Mouse (Mus musculus): ENCODE measurements around the gene Hist1h2bm.
"Not testable (repeated sequence)": the region's sequence is repeated elsewhere in the genome, so short reads cannot be mapped to it uniquely, and the experiment has no call there.

Hist1h2bm gene

DNA sequence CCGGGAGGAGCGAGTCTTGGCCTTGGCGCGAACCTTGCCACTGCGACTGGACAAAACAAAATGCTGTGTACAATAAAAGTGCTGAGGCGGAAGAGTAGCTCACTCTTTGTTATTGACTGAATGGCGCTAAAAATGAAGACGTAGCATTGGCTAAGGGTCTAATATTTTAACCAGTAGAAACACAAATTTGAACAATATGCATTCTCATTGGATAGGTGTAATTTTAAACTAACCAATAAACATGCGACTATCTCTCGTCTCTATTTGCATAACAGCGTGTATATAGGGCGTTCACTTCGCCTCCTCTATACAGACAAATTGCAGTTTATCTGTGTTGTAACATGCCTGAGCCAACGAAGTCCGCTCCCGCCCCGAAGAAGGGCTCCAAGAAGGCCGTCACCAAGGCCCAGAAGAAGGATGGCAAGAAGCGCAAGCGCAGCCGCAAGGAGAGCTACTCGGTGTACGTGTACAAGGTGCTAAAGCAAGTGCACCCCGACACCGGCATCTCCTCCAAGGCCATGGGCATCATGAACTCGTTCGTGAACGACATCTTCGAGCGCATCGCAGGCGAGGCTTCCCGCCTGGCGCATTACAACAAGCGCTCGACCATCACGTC, at the start of gene Hist1h2bm:
TSS of gene Hist1h2bm (plus strand) at position 288 of the 616 bp plus-strand sequence.
- DNase-seq (ENCODE audit: low spot score): peak; percentile 53

- no peak for DNase-seq (ENCODE audit: low spot score)
Observed at GRCm38 (mm10) chr13:21677305-21677704, 44.5 kb upstream of the Hist1h2bm start, which contains the start of gene Olfr1360. Olfr1360 (minus strand) TSS chr13:21677405.

GRCm38 (mm10) chr13:21697811-21698210, 24.0 kb upstream of the Hist1h2bm start, which contains the start of gene Olfr1359:
Olfr1359 (plus strand) TSS chr13:21698111.
- no peak for DNase-seq (ENCODE audit: low spot score)

GRCm38 (mm10) chr13:21706669-21707068, 15.2 kb upstream of the Hist1h2bm start:
- DNase-seq (ENCODE audit: low spot score): no peak

DNA sequence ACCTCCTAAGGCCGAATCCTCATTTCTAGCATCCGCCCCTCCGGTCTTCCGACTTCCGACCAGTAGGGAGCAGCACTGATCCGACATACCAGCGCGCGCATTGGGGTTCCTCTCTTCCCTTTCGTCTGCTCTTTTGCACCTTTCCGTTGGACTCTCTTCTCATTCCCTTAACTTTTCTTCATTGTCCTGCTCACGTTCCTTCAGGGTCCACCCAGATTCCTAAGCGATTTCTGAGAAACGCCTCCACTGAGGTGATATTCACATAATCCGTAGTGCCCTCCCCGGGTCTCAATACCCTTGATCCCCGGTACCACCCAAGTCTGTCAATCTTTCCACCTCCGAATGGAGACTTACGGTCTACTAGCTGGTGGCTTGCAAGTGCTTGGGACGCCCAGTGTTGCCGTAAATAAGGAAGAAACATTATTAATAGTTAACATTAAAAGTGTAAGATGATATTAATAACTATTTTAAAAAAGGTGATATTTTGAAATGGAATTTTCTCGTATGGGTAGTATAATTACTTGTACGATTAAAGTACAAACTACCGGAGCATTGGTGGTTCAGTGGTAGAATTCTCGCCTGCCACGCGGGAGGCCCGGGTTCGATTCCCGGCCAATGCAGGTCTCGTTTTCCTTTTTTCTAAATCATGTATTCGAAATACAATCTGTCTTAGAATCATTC, 11.7 kb upstream of the Hist1h2bm start:
- DNase-seq (ENCODE audit: low spot score): peak; percentile 85

GRCm38 (mm10) chr13:21710821-21711525, 10.9 kb upstream of the Hist1h2bm start:
- DNase-seq (ENCODE audit: low spot score): peak; percentile 88

- no peak for DNase-seq (ENCODE audit: low spot score)
Observed at GRCm38 (mm10) chr13:21711698-21712097, 10.1 kb upstream of the Hist1h2bm start.

DNA sequence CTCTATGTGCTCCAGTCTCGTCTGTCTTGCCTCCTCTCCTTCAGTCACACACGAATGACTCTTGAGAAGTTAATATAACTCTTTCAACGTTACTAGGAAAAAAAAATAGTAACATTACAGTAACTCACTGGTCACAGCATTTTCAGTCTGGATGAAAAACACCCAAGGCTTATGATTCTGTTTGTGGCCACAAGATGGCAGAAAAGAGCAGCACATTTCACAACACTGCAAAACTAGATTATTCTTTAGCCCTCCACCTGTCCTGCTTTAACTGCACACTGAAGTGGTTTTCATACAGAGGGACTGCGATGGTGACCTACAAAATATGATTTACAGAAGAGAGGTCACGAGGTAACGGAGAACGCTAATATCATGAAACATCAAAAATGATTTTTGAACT, 7.1 kb upstream of the Hist1h2bm start:
- DNase-seq (ENCODE audit: low spot score): peak; percentile 67

DNA sequence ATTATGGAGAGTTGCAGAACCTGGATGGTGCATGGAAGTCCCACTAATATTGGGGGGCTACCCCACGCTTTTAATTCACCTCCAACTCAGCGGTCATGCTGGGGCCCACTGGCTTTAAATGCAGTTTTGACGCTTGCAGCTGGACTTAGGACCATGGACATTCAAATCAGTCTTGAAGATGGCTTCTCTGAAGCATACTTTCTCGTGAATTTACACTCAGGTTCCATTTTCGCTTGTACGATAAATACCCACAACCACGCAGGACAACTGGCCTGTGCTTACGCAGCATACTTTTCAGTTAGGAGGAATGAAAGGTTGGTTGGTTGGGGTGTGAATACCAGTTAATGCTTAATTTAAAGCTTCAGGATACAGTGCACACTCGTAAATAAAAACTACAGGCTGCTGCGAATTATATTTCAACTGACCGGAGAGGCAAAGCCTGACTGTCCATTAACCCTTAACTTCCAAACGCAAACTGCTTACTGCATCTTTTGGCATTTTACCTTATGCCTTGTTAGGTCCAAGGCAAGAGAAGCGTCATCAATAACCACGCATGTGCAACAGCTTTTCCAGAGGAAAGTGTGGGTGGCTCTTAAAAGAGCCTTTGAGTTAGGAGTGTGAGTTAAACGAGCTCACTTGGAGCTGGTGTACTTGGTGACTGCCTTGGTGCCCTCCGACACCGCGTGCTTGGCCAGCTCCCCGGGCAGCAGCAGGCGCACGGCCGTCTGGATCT, 6.5 kb upstream of the Hist1h2bm start:
- DNase-seq (ENCODE audit: low spot score): no peak

- peak; percentile 78 for DNase-seq (ENCODE audit: low spot score)
Observed at GRCm38 (mm10) chr13:21715864-21716539, 5.8 kb upstream of the Hist1h2bm start, which contains the start of the genes Hist1h2bl and Hist1h2ai. Hist1h2bl (minus strand) TSS chr13:21716143. Hist1h2ai (plus strand) TSS chr13:21716422.

GRCm38 (mm10) chr13:21716540-21717391, 5.1 kb upstream of the Hist1h2bm start:
- not testable (repeated sequence) for DNase-seq (ENCODE audit: low spot score)

DNA sequence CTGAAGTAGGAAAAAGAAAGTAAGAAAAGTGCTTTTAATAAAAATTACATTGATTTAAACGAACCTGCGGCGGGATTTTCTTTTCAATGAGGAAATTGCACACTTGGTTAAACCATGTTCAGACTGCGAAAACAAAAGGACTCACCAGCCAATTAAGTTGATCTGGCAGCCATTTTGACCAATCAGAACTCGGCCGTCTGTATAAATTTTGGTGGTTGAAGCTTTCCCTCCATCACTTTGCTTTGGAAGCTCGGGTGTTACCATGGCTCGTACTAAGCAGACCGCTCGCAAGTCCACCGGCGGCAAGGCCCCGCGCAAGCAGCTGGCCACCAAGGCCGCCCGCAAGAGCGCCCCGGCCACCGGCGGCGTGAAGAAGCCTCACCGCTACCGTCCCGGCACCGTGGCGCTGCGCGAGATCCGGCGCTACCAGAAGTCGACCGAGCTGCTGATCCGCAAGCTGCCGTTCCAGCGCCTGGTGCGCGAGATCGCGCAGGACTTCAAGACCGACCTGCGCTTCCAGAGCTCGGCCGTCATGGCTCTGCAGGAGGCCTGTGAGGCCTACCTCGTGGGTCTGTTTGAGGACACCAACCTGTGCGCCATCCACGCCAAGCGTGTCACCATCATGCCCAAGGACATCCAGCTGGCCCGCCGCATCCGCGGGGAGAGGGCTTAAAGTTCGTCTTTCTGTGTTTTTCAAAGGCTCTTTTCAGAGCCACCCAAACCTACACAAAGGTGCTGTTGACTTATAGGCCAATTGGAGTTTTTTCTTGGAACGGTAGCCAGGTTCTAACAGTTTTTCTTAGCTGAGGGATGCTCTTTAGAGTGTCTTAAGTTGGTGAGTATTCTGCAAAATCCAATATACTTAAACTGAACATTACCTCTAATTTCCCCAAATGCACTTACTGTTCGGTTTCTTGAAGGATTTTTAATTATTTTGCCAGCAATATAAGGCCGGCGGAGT, 4.2 kb upstream of the Hist1h2bm start, which contains the start of gene Hist1h3h:
TSS of gene Hist1h3h (plus strand) at position 263 of the 961 bp plus-strand sequence.
- DNase-seq (ENCODE audit: low spot score): peak; percentile 79

- no peak for DNase-seq (ENCODE audit: low spot score)
Observed at GRCm38 (mm10) chr13:21718381-21719080, 3.3 kb upstream of the Hist1h2bm start.

DNA sequence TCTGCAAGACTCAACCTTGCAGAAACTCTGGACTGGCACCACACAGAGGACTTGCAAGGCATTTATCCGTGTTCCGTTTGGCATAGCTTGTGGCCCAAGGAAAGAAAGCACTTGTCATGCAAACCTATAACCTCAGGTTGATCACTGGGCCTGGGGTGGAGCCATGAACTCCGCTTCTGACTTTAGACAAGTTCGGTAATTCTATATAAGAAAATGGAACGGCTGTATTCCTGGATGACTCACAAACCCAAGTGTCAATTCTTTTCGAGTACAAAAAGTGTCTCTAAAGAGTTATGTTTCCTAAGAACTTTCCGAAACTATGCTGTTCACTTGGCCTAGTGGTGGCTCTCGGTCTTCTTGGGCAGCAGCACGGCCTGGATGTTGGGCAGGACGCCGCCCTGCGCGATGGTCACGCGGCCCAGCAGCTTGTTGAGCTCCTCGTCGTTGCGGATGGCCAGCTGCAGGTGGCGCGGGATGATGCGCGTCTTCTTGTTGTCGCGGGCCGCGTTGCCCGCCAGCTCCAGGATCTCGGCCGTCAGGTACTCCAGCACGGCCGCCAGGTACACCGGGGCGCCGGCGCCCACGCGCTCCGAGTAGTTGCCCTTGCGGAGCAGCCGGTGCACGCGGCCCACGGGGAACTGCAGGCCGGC, 612 bp upstream of the Hist1h2bm start:
- DNase-seq (ENCODE audit: low spot score): not testable (repeated sequence)

- DNase-seq (ENCODE audit: low spot score): no peak
Observed at GRCm38 (mm10) chr13:21722373-21722925, 605 bp downstream of the Hist1h2bm start.

DNA sequence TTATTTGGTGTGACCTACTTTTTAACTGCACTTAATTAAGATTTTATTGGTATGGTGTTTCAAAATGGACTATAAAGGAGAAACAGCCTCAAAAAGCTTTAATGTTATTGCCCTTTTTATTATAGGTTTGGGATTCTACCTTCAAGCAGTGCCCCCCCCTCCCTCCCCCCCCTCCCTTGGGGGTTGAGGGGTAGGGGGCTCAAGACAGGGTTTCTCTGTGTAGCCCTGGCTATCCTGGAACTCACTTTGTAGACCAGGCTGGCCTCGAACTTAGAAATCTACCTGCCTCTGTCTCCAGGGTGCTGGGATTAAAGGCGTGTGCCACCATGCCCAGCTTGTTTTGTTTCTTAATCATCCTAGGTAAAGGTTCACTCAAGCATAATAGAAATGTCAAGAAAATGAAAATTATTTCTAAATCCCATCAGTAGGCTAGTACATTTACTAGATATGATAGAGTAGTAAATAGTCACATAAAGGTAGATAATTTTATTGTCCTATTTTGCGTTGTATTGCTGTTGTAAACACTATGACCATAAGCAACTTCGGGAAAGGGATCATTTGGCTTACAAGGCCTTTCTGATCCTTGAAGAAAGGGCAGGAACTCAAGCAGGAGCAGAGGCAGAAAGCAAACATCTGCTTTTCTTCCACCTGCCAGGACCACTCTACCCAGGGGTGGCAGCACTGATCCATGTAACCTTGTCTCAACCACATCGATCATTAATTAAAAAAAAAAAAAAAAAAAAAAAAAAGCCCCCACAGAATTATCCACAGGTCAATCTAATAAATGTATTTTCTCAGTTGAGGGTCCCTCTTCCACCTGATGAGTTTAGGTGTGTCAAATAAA, 1.4 kb downstream of the Hist1h2bm start:
- DNase-seq (ENCODE audit: low spot score): no peak

Measured in T-cell, adult 2 months (primary cell).